Mouse (Mus musculus): ENCODE measurements around the gene Rxfp2. TPM values are rescaled to one million over a fixed set of nuclear protein-coding genes. Genes with fewer than 3 reads are reported as not detected.

Rxfp2 gene
- polyA plus RNA-seq, 1 experiment from 2014 or later: 0.34 TPM

DNA sequence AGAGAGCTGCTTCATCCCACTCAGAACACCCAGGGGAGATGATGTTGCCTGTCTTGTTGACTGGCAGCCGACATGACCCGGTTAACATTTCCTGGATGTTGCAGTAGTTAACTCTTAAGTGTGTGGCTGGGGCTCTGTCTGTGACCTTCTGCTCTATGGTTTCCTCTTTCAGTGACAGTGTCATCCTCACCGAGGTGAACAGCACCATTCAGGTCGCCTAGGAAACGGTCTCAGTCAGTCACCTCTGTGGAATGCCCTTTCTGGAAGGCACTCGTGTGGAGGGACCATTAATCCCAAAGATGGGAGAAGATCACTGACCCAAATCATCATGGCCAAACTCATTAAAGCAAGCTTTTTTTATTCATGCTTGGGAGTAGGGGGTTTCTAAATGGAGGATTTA lies 12.7 kb downstream of the Rxfp2 start:
- Histone ChIP-seq H3K4me3 (replicated peaks; ENCODE audit: low read length) (no peak overlapping the region), H3K4me1 (replicated peaks; ENCODE audit: control insufficient read depth, insufficient read depth, low read length) (peaks cover 4% of the 10 kb centered on the region), H3K4me2 (ENCODE audit: low read length) (no peak overlapping the region), H3K9ac (replicated peaks; ENCODE audit: low read depth, low read length) (no peak overlapping the region), H3K9me3 (ENCODE audit: control insufficient read depth, low read length) (no peaks in the 10 kb centered on the region), H3K27ac (ENCODE audit: low read length) (no peak overlapping the region), H3K36me3 (ENCODE audit: control insufficient read depth, insufficient read depth) (no peaks in the 10 kb centered on the region), H3K27me3 (replicated peaks; ENCODE audit: control insufficient read depth, insufficient read depth, low read length) (no peaks in the 10 kb centered on the region)
- WGBS: 39% methylated on average over 6 of the region's 6 CpGs
- no peak for ATAC-seq

DNA sequence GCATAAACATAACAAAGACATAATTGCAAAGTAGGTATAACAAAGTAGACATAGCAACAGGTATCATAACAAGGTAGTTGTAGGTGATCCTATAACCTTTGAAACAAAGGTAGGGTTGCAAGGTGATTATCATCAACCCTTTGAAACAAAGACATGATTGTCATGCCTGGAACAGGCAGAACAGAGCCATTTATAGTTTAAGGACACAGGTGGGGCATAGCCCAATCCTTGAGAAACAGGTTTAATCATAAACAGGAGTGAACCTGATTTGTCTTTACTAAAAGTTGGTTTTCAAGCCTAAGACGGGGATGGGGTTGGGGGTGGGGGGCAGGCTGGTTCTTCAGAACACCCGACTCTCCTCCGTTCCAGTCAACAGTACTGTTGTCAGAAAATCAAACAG lies 13.2 kb downstream of the Rxfp2 start:
- Histone ChIP-seq H3K4me1 (replicated peaks; ENCODE audit: control insufficient read depth, insufficient read depth, low read length) (peaks cover 4% of the 10 kb centered on the region), H3K4me3 (replicated peaks; ENCODE audit: low read length) (no peak overlapping the region), H3K9me3 (ENCODE audit: control insufficient read depth, low read length) (no peaks in the 10 kb centered on the region), H3K4me2 (ENCODE audit: low read length) (no peak overlapping the region), H3K27me3 (replicated peaks; ENCODE audit: control insufficient read depth, insufficient read depth, low read length) (no peaks in the 10 kb centered on the region), H3K36me3 (ENCODE audit: control insufficient read depth, insufficient read depth) (no peaks in the 10 kb centered on the region), H3K27ac (ENCODE audit: low read length) (no peak overlapping the region), H3K9ac (replicated peaks; ENCODE audit: low read depth, low read length) (no peak overlapping the region)
- WGBS: 87% methylated on average over 3 of the region's 3 CpGs
- no peak for ATAC-seq

DNA sequence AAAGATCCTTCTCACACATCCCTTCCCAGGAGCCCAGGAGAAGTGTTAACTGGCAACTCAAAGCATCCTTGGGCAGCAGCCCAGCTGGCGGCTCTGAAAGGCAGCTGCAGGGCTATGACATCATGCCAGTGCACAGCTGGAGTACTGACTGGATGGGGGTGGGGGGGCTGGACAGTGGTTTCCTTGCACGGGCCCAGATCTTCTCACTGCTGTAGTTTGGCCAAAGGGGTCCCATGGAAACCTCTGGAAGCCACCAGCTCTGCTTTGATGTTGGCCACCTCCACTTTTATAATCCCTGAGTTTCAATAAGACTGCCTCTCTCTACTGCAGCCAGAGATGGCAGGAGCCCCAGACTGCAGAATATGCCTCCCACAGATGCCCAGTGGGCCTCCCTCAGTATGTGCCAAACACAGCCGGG lies 13.6 kb downstream of the Rxfp2 start:
- no peak overlapping the region for H3K4me2 ChIP-seq (ENCODE audit: low read length)
- WGBS: 50% methylated on average over 3 of the region's 3 CpGs
- H3K36me3 ChIP-seq (ENCODE audit: control insufficient read depth, insufficient read depth): no peaks in the 10 kb centered on the region
- no peak overlapping the region for H3K4me3 ChIP-seq (replicated peaks; ENCODE audit: low read length)
- H3K9me3 ChIP-seq (ENCODE audit: control insufficient read depth, low read length): no peaks in the 10 kb centered on the region
- H3K27me3 ChIP-seq (replicated peaks; ENCODE audit: control insufficient read depth, insufficient read depth, low read length): no peaks in the 10 kb centered on the region
- H3K27ac ChIP-seq (ENCODE audit: low read length): no peak overlapping the region
- H3K4me1 ChIP-seq (replicated peaks; ENCODE audit: control insufficient read depth, insufficient read depth, low read length): peaks cover 4% of the 10 kb centered on the region
- peak; percentile 68; the same call in 1 of the 2 replicates for ATAC-seq
- no peak overlapping the region for H3K9ac ChIP-seq (replicated peaks; ENCODE audit: low read depth, low read length)

GRCm38 (mm10) chr5:150036286-150036685 lies 17.8 kb downstream of the Rxfp2 start:
- Histone ChIP-seq H3K4me3 (replicated peaks; ENCODE audit: low read length) (no peak overlapping the region), H3K36me3 (ENCODE audit: control insufficient read depth, insufficient read depth) (no peaks in the 10 kb centered on the region), H3K27me3 (replicated peaks; ENCODE audit: control insufficient read depth, insufficient read depth, low read length) (no peaks in the 10 kb centered on the region), H3K4me1 (replicated peaks; ENCODE audit: control insufficient read depth, insufficient read depth, low read length) (peaks cover 4% of the 10 kb centered on the region), H3K9me3 (ENCODE audit: control insufficient read depth, low read length) (no peaks in the 10 kb centered on the region), H3K9ac (replicated peaks; ENCODE audit: low read depth, low read length) (no peak overlapping the region), H3K4me2 (ENCODE audit: low read length) (no peak overlapping the region), H3K27ac (ENCODE audit: low read length) (no peak overlapping the region)
- 90% methylated on average over 8 of the region's 8 CpGs for WGBS
- ATAC-seq: no peak

DNA sequence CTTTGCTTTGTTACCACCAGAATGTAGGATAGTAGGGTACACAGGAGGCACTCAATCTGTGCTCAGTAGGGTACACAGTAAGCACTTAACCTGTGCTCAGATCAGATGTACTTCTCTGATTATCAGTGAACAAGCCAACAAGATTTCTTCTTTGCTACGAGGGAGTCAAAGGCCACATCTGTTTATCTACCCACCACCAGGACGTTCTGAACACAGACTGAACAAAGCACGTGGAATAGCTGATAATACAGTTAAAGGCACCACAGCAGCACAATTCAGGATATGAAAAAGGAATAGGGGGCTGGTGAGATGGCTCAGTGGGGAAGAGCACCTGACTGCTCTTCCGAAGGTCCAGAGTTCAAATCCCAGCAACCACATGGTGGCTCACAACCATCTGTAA lies 18.4 kb downstream of the Rxfp2 start:
- H3K4me3 ChIP-seq (replicated peaks; ENCODE audit: low read length): no peak overlapping the region
- no peak overlapping the region for H3K4me2 ChIP-seq (ENCODE audit: low read length)
- 82% methylated on average over 4 of the region's 4 CpGs for whole genome bisulfite sequencing
- no peaks in the 10 kb centered on the region for H3K36me3 ChIP-seq (ENCODE audit: control insufficient read depth, insufficient read depth)
- ATAC-seq: no peak
- no peak overlapping the region for H3K27ac ChIP-seq (ENCODE audit: low read length)
- no peak overlapping the region for H3K9ac ChIP-seq (replicated peaks; ENCODE audit: low read depth, low read length)
- H3K4me1 ChIP-seq (replicated peaks; ENCODE audit: control insufficient read depth, insufficient read depth, low read length): peaks cover 4% of the 10 kb centered on the region
- no peaks in the 10 kb centered on the region for H3K27me3 ChIP-seq (replicated peaks; ENCODE audit: control insufficient read depth, insufficient read depth, low read length)
- no peaks in the 10 kb centered on the region for H3K9me3 ChIP-seq (ENCODE audit: control insufficient read depth, low read length)

DNA sequence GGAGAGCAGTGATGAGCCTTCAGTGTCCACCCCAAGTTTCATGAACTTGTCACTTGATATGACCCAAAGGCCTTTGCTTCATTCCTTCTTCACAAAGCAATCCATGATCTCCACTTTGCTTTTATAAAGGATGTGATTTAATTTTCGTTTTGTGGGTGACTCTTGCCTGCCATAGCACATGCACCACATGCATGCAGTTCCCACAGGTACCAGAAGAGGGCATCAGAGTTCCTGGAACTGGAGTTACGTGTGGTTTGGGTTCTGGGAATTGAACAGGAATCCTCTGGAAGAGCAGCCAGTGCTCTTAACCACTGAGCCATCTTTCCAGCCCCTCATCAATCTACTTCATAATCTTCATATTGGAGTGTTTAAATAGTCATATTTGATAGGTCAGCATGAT lies 26.1 kb downstream of the Rxfp2 start:
- Histone ChIP-seq H3K9me3 (ENCODE audit: control insufficient read depth, low read length) (no peaks in the 10 kb centered on the region), H3K27me3 (replicated peaks; ENCODE audit: control insufficient read depth, insufficient read depth, low read length) (no peaks in the 10 kb centered on the region), H3K9ac (replicated peaks; ENCODE audit: low read depth, low read length) (no peak overlapping the region), H3K4me3 (replicated peaks; ENCODE audit: low read length) (no peak overlapping the region), H3K4me1 (replicated peaks; ENCODE audit: control insufficient read depth, insufficient read depth, low read length) (no peaks in the 10 kb centered on the region), H3K4me2 (ENCODE audit: low read length) (no peak overlapping the region), H3K27ac (ENCODE audit: low read length) (no peak overlapping the region), H3K36me3 (ENCODE audit: control insufficient read depth, insufficient read depth) (no peaks in the 10 kb centered on the region)
- 63% methylated on average over 2 of the region's 2 CpGs for WGBS
- no peak for ATAC-seq

- no peaks in the 10 kb centered on the region for H3K27me3 ChIP-seq (replicated peaks; ENCODE audit: control insufficient read depth, insufficient read depth, low read length)
- 83% methylated on average over 15 of the region's 15 CpGs for WGBS
- no peak overlapping the region for H3K4me3 ChIP-seq (replicated peaks; ENCODE audit: low read length)
- no peaks in the 10 kb centered on the region for H3K9me3 ChIP-seq (ENCODE audit: control insufficient read depth, low read length)
- no peaks in the 10 kb centered on the region for H3K4me1 ChIP-seq (replicated peaks; ENCODE audit: control insufficient read depth, insufficient read depth, low read length)
- H3K27ac ChIP-seq (ENCODE audit: low read length): no peak overlapping the region
- H3K9ac ChIP-seq (replicated peaks; ENCODE audit: low read depth, low read length): no peak overlapping the region
- ATAC-seq: no peak
- H3K4me2 ChIP-seq (ENCODE audit: low read length): no peak overlapping the region
- no peaks in the 10 kb centered on the region for H3K36me3 ChIP-seq (ENCODE audit: control insufficient read depth, insufficient read depth)
Observed at GRCm38 (mm10) chr5:150046438-150046837, 28.0 kb downstream of the Rxfp2 start.

- no peak overlapping the region for H3K27ac ChIP-seq (ENCODE audit: low read length)
- H3K27me3 ChIP-seq (replicated peaks; ENCODE audit: control insufficient read depth, insufficient read depth, low read length): no peaks in the 10 kb centered on the region
- 57% methylated on average over 7 of the region's 7 CpGs for WGBS
- no peaks in the 10 kb centered on the region for H3K9me3 ChIP-seq (ENCODE audit: control insufficient read depth, low read length)
- H3K36me3 ChIP-seq (ENCODE audit: control insufficient read depth, insufficient read depth): no peaks in the 10 kb centered on the region
- H3K4me3 ChIP-seq (replicated peaks; ENCODE audit: low read length): no peak overlapping the region
- no peaks in the 10 kb centered on the region for H3K4me1 ChIP-seq (replicated peaks; ENCODE audit: control insufficient read depth, insufficient read depth, low read length)
- H3K9ac ChIP-seq (replicated peaks; ENCODE audit: low read depth, low read length): no peak overlapping the region
- no peak for ATAC-seq
- no peak overlapping the region for H3K4me2 ChIP-seq (ENCODE audit: low read length)
Observed at GRCm38 (mm10) chr5:150049946-150050345, 31.5 kb downstream of the Rxfp2 start.

DNA sequence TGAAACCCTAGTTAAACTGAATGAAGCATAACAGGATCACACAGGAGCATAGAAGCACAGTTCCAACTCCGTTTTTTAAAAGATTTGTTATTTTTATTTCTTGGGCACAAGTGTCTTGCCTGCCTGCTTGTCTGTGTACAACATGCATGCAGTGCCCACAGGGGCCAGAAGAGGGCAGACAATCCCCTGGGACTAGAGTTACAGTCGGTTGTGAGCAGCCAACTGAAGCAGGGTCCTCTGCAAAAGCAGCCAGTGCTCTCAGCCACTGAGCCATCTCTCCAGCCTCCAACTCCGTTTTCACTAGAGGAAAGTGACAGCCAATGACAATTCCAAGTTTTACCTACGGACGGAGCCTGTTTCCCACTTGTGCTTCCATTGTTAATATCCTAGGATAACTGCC lies 33.4 kb downstream of the Rxfp2 start:
- ATAC-seq: no peak
- H3K9ac ChIP-seq (replicated peaks; ENCODE audit: low read depth, low read length): no peak overlapping the region
- WGBS: 53% methylated on average over 5 of the region's 5 CpGs

DNA sequence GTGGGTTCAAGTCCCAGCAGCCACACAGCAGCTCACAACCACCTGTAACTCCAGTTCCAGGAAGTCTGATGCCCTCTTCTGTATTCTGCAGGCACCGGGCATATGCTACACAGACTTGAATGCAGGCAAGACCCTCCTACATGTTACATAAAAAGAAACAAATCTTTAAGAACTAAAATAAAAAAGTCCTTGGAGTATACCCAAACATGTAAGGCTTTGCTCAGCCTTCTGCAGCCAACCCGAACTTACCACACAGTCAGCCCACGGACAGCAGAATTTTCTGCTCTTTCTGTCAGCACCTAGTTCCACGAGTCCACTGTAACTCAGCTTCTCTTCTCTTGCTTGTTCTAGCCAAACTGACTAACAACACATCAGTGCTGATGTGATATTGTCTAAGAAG lies 34.8 kb downstream of the Rxfp2 start:
- no peaks in the 10 kb centered on the region for H3K9me3 ChIP-seq (ENCODE audit: control insufficient read depth, low read length)
- H3K4me2 ChIP-seq (ENCODE audit: low read length): no peak overlapping the region
- WGBS: 87% methylated on average over 4 of the region's 4 CpGs
- H3K27me3 ChIP-seq (replicated peaks; ENCODE audit: control insufficient read depth, insufficient read depth, low read length): no peaks in the 10 kb centered on the region
- H3K4me3 ChIP-seq (replicated peaks; ENCODE audit: low read length): no peak overlapping the region
- no peak for ATAC-seq
- no peaks in the 10 kb centered on the region for H3K4me1 ChIP-seq (replicated peaks; ENCODE audit: control insufficient read depth, insufficient read depth, low read length)
- no peak overlapping the region for H3K27ac ChIP-seq (ENCODE audit: low read length)
- no peaks in the 10 kb centered on the region for H3K36me3 ChIP-seq (ENCODE audit: control insufficient read depth, insufficient read depth)
- no peak overlapping the region for H3K9ac ChIP-seq (replicated peaks; ENCODE audit: low read depth, low read length)

More for the DNA sequence above, 33.4 kb downstream of the Rxfp2 start:
- Histone ChIP-seq H3K27ac (ENCODE audit: low read length) (no peak overlapping the region), H3K9me3 (ENCODE audit: control insufficient read depth, low read length) (no peaks in the 10 kb centered on the region), H3K4me3 (replicated peaks; ENCODE audit: low read length) (no peak overlapping the region), H3K27me3 (replicated peaks; ENCODE audit: control insufficient read depth, insufficient read depth, low read length) (no peaks in the 10 kb centered on the region), H3K4me1 (replicated peaks; ENCODE audit: control insufficient read depth, insufficient read depth, low read length) (no peaks in the 10 kb centered on the region), H3K36me3 (ENCODE audit: control insufficient read depth, insufficient read depth) (no peaks in the 10 kb centered on the region), H3K4me2 (ENCODE audit: low read length) (no peak overlapping the region)

Data from forebrain, embryonic 16.5 days (tissue).